In the genomic region with DNA sequence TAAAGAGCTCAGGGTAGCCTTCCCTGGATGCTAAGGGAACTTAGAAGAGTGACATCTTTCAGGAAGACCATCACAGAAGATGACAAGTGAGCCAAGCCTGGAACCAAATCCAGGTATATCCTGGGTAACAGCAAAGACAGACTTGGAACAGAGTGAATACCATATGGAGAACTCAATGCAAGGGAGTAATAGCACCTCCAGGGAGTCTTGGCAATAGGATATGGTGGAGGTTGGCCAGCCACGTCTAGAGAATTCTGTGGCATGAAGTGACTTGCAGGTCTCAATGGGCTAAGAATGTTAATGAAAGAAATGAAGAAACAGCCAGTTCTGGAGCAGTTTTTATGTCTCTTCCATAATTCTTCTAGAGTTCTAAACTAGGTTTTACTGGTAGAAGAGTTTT, we compare ENCODE assay signal across 23 mouse cellular contexts.
DNase-seq lines count a peak whose midpoint lies in the region; ATAC-seq and TF ChIP-seq lines count a peak whose summit lies in the region.
"Had no signal": no experiment of that assay in that cellular context is flagged by ENCODE, and none has a peak within 500 bp of the region (broad histone marks: within the 10 kb centered on the region; RNA-seq: fewer than 3 reads in every experiment).

No protein-coding gene starts in this region.

- ATAC-seq in cerebellum, adult (ENCODE audit: insufficient number of reproducible peaks, low FRiP score, low TSS enrichment), result no peak
- ATAC-seq: CD4-positive, CD25-positive, alpha-beta regulatory T cell, adult 4 months; forebrain, embryonic 16.5 days; hindbrain, postnatal 0 days had no signal

- H3K4me3 ChIP-seq in layer of hippocampus, adult 2 months, result no peak overlapping the region
- H3K4me3 ChIP-seq: embryonic facial prominence, embryonic 12.5 days; forebrain, embryonic 12.5 days; gastrocnemius, adult 2 months; heart, embryonic 15.5 days; hindbrain, embryonic 13.5 days had no signal

- H3K27ac ChIP-seq in layer of hippocampus, adult 2 months, result peak overlapping the region; percentile 91
- H3K27ac ChIP-seq: embryonic facial prominence, embryonic 12.5 days; forebrain, embryonic 12.5 days; gastrocnemius, adult 2 months; heart, embryonic 15.5 days; hindbrain, embryonic 13.5 days; hindbrain, postnatal 0 days had no signal

- TF ChIP-seq CTCF in layer of hippocampus, adult 2 months (conservative IDR thresholded peaks at IDR 0.05), result no peak

- DNase-seq in cerebellum, adult 11-12 months, result peak; percentile 8
- DNase-seq in cerebellum, adult 18-20 months, result no peak
- peak; percentile 60 to 68 for DNase-seq in cerebellum, postnatal 25 days
- DNase-seq in layer of hippocampus, adult 2 months (ENCODE audit: low spot score in 2 of 2), result no peak
- DNase-seq in layer of hippocampus, adult 18-20 months (ENCODE audit: low spot score in 2 of 2), result no peak
- peak; percentile 72 for DNase-seq in brain, adult 2 months (ENCODE audit: low read depth, low spot score)
- DNase-seq in lung, postnatal 25 days (ENCODE audit: low spot score), result no peak
- DNase-seq: adrenal gland, adult 8-10 months; adrenal gland, postnatal 36 days; B cell, adult 2 months; gastrocnemius, adult 2 months; gastrocnemius, postnatal 25 days; heart, adult 18-20 months; heart, postnatal 14 days; kidney, adult 11 months had no signal

Comparison
In these comparisons a context has a peak if more than half of its experiments do, and no peak if none do; other contexts are left out.
1. DNase-seq: peak in cerebellum, adult 11-12 months (single experiment), cerebellum, postnatal 25 days (2 of 2) and brain, adult 2 months (single experiment); none in cerebellum, adult 18-20 months (0 of 2), layer of hippocampus, adult 2 months (0 of 2), layer of hippocampus, adult 18-20 months (0 of 2) and lung, postnatal 25 days (single experiment).